Mouse (Mus musculus) limb, embryonic 11.5 days (tissue): ENCODE measurements around the gene Efna3. TPM values are rescaled to one million over a fixed set of nuclear protein-coding genes. Genes with fewer than 3 reads are reported as not detected.

Source experiments
- ATAC-seq: fragments of 200-750 bp; cut with Nextera tagmentation; 2 replicates; pipeline ENCODE4 v1.8.0; 2017; ENCODE audit warnings: low read depth; ENCODE audit not compliant: insufficient number of reproducible peaks, low FRiP score, low TSS enrichment
- DNase-seq: peaks from one replicate; pipeline ENCODE4 v3.0.0-alpha.2; 2015; ENCODE audit warnings: low spot score
- H3K27ac ChIP-seq: fragments of 300-500 bp; sonication (generic); replicated peaks from 2 replicates; pipeline ENCODE4 v1.5.1; 2014; ENCODE audit warnings: low read depth, mild to moderate bottlenecking, low read length
- H3K27me3 ChIP-seq: fragments of 300-500 bp; sonication (generic); 2 replicates; pipeline ENCODE4 v1.6.1; 2014; ENCODE audit warnings: mild to moderate bottlenecking, low read length, mixed read lengths; ENCODE audit not compliant: control insufficient read depth, insufficient read depth
- H3K36me3 ChIP-seq: fragments of 300-500 bp; sonication (generic); 2 replicates; pipeline ENCODE4 v1.6.1; 2014; ENCODE audit warnings: mild to moderate bottlenecking, low read length, moderate library complexity, mixed read lengths; ENCODE audit not compliant: control insufficient read depth, insufficient read depth
- H3K4me1 ChIP-seq: fragments of 300-500 bp; sonication (generic); 2 replicates; pipeline ENCODE4 v1.6.1; 2014; ENCODE audit warnings: low read length, mixed read lengths; ENCODE audit not compliant: control insufficient read depth, insufficient read depth
- H3K4me2 ChIP-seq: fragments of 300-500 bp; sonication (generic); 2 replicates; pipeline ENCODE4 v1.6.1; 2014; ENCODE audit warnings: low read depth, mild to moderate bottlenecking, moderate library complexity; ENCODE audit not compliant: severe bottlenecking
- H3K4me3 ChIP-seq: fragments of 300-500 bp; sonication (generic); 2 replicates; pipeline ENCODE4 v1.5.1; 2014; ENCODE audit warnings: low read depth, low read length
- H3K9ac ChIP-seq: fragments of 300-500 bp; sonication (generic); 2 replicates; pipeline ENCODE4 v1.6.1; 2014; ENCODE audit warnings: mild to moderate bottlenecking, low read length
- H3K9me3 ChIP-seq: fragments of 300-500 bp; sonication (generic); 2 replicates; pipeline ENCODE4 v1.6.1; 2016; ENCODE audit warnings: low read length; ENCODE audit not compliant: control insufficient read depth
- WGBS: fragments of 180-500 bp; shearing (Covaris S2); extraction: QIAGEN DNeasy Blood & Tissue Kit; methylation state at CpG from one replicate; pipeline ENCODE4 v1.1.7; 2014; 5-methylcytosine and 5-hydroxymethylcytosine counted together
- polyA plus RNA-seq: library from polyadenylated mRNA; unstranded; fragments of >200 nt; fragmentation: Nextera tagmentation; extraction: Ambion mirVana; gene quantifications from 2 replicates; pipeline ENCODE4 v1.2.1, GENCODE M21; 2014

Gene Efna3
- polyA plus RNA-seq, 1 experiment from 2014 or later: 19.3 TPM

GRCm38 (mm10) chr3:89276061-89276460, 46.7 kb downstream of the Efna3 start:
- H3K36me3 ChIP-seq: no peaks in the 10 kb centered on the region
- no peaks in the 10 kb centered on the region for H3K9me3 ChIP-seq
- H3K4me1 ChIP-seq: peaks cover 37% of the 10 kb centered on the region
- ATAC-seq: no peak
- DNase-seq: no peak
- H3K9ac ChIP-seq: no peak overlapping the region
- H3K27me3 ChIP-seq: 0 out of 2 replicates have a peak, but pooled peaks cover 6% of the 10 kb centered on the region
- WGBS: 95% methylated on average over 13 of the region's 13 CpGs
- H3K27ac ChIP-seq: no peak overlapping the region
- no peak overlapping the region for H3K4me3 ChIP-seq
- H3K4me2 ChIP-seq: no peak overlapping the region

DNA sequence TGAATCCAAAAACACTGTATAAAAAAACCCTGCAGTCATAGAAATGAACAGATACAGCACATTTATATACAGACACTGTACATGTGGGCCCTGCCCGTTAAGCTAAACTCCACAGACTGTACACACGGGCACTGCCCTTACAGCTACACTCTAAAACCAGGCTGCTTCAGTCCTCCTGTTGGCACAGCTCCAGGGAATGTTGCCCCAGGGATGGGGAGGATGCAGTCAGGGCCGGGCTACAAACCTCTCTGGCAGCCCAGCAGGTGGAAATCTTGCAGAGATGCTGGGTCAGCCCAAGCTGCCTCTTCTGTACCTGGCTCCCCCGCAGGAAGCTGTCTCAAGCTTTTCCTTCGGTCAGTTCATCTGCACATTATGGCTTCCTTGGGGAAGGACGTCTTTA, 51.0 kb downstream of the Efna3 start:
- no peak overlapping the region for H3K27ac ChIP-seq
- WGBS: 80% methylated on average over 6 of the region's 6 CpGs
- peaks cover 19% of the 10 kb centered on the region for H3K4me1 ChIP-seq
- no peak overlapping the region for H3K4me3 ChIP-seq
- no peaks in the 10 kb centered on the region for H3K9me3 ChIP-seq
- no peak for DNase-seq
- no peaks in the 10 kb centered on the region for H3K27me3 ChIP-seq
- H3K4me2 ChIP-seq: no peak overlapping the region
- no peaks in the 10 kb centered on the region for H3K36me3 ChIP-seq
- no peak for ATAC-seq
- H3K9ac ChIP-seq: no peak overlapping the region

GRCm38 (mm10) chr3:89270891-89271290, 51.9 kb downstream of the Efna3 start:
- WGBS: 79% methylated on average over 6 of the region's 6 CpGs
- DNase-seq: no peak

GRCm38 (mm10) chr3:89270051-89270755, 52.6 kb downstream of the Efna3 start, which contains the start of gene Slc50a1:
Gene Slc50a1, minus strand, starts transcription at chr3:89270570.
- H3K9ac ChIP-seq: peak within 1 kb of the TSS; percentile 78
- H3K9me3 ChIP-seq: no peaks in the 10 kb centered on the region
- ATAC-seq: no peak
- H3K4me2 ChIP-seq: peak within 1 kb of the TSS; percentile 77
- no peaks in the 10 kb centered on the region for H3K36me3 ChIP-seq
- H3K27me3 ChIP-seq: no peaks in the 10 kb centered on the region
- DNase-seq: peak; percentile 80
- H3K27ac ChIP-seq: peak within 1 kb of the TSS; percentile 66
- H3K4me3 ChIP-seq: peak within 1 kb of the TSS; percentile 42
- whole genome bisulfite sequencing: 6% methylated on average over 39 of the region's 39 CpGs
- peaks cover 15% of the 10 kb centered on the region for H3K4me1 ChIP-seq

More at GRCm38 (mm10) chr3:89270891-89271290, 51.9 kb downstream of the Efna3 start:
- peak overlapping the region; percentile 78 for H3K9ac ChIP-seq
- H3K4me2 ChIP-seq: peak overlapping the region; percentile 77; the same call in 1 of the 2 replicates
- no peak for ATAC-seq
- H3K4me1 ChIP-seq: peaks cover 15% of the 10 kb centered on the region
- H3K9me3 ChIP-seq: no peaks in the 10 kb centered on the region
- H3K36me3 ChIP-seq: no peaks in the 10 kb centered on the region
- H3K27ac ChIP-seq: peak overlapping the region; percentile 66; the same call in 1 of the 2 replicates
- H3K27me3 ChIP-seq: no peaks in the 10 kb centered on the region
- H3K4me3 ChIP-seq: peak overlapping the region; percentile 42

GRCm38 (mm10) chr3:89268916-89269315, 53.8 kb downstream of the Efna3 start:
- H3K27ac ChIP-seq: no peak overlapping the region
- no peak overlapping the region for H3K4me2 ChIP-seq
- no peaks in the 10 kb centered on the region for H3K36me3 ChIP-seq
- H3K4me3 ChIP-seq: no peak overlapping the region
- DNase-seq (no peak), ATAC-seq (no peak)
- H3K27me3 ChIP-seq: no peaks in the 10 kb centered on the region
- peaks cover 15% of the 10 kb centered on the region for H3K4me1 ChIP-seq
- no peaks in the 10 kb centered on the region for H3K9me3 ChIP-seq
- 49% methylated on average over 8 of the region's 8 CpGs for WGBS
- H3K9ac ChIP-seq: no peak overlapping the region

- Histone ChIP-seq H3K27me3 (no peaks in the 10 kb centered on the region), H3K4me3 (peak overlapping the region; percentile 55), H3K9me3 (no peaks in the 10 kb centered on the region), H3K4me2 (peak overlapping the region; percentile 95), H3K9ac (peak overlapping the region; percentile 83), H3K36me3 (no peaks in the 10 kb centered on the region), H3K27ac (no peak overlapping the region; the same call in 1 of the 2 replicates), H3K4me1 (peaks cover 15% of the 10 kb centered on the region)
- DNase-seq (peak; percentile 87), ATAC-seq (peak; percentile 66)
- under 1% methylated on average over 20 of the region's 20 CpGs for WGBS
Measured at GRCm38 (mm10) chr3:89266439-89266893, 56.3 kb downstream of the Efna3 start.

Other genes with a start within 250 kb of the Efna3 start
- gene Rusc1, start 229.7 kb downstream of the Efna3 start, polyA plus RNA-seq: 13.8 TPM in 2 replicates
- not detected in 2 replicates for gene Gm43738, start 221.9 kb downstream of the Efna3 start, polyA plus RNA-seq
- gene Fdps, start 221.0 kb downstream of the Efna3 start, polyA plus RNA-seq: 315 and 326 TPM in 2 replicates
- 1.2 and 1.6 TPM in 2 replicates for gene Pklr, start 186.8 kb downstream of the Efna3 start, polyA plus RNA-seq
- gene Hcn3, start 162.8 kb downstream of the Efna3 start, polyA plus RNA-seq: 1.0 and 1.1 TPM in 2 replicates
- gene Clk2, start 158.2 kb downstream of the Efna3 start, polyA plus RNA-seq: 34.8 and 35.2 TPM in 2 replicates
- 107 and 110 TPM in 2 replicates for gene Scamp3, start 145.5 kb downstream of the Efna3 start, polyA plus RNA-seq
- 24.0 and 27.1 TPM in 2 replicates for gene Fam189b, start 139.8 kb downstream of the Efna3 start, polyA plus RNA-seq
- 30.7 and 33.1 TPM in 2 replicates for gene Gba, start 120.0 kb downstream of the Efna3 start, polyA plus RNA-seq
- 21.0 and 21.6 TPM in 2 replicates for gene Thbs3, start 107.8 kb downstream of the Efna3 start, polyA plus RNA-seq
- 213 and 231 TPM in 2 replicates for gene Mtx1, start 95.9 kb downstream of the Efna3 start, polyA plus RNA-seq
- 0.68 TPM in 1 of 2 replicates, not detected in the other for gene Muc1, start 93.9 kb downstream of the Efna3 start, polyA plus RNA-seq
- 272 and 295 TPM in 2 replicates for gene Krtcap2, start 77.0 kb downstream of the Efna3 start, polyA plus RNA-seq
- 4.0 and 5.5 TPM in 2 replicates for gene Trim46, start 76.7 kb downstream of the Efna3 start, polyA plus RNA-seq
- gene Dpm3, start 63.6 kb downstream of the Efna3 start, polyA plus RNA-seq: 93.3 and 106 TPM in 2 replicates
- gene Slc50a1, start 52.4 kb downstream of the Efna3 start, polyA plus RNA-seq: 46.4 and 47.2 TPM in 2 replicates
- 42.4 and 47.7 TPM in 2 replicates for gene Efna1, start 41.8 kb downstream of the Efna3 start, polyA plus RNA-seq
- gene Efna4, start 15.1 kb upstream of the Efna3 start, polyA plus RNA-seq: 46.9 and 48.9 TPM in 2 replicates
- gene Adam15, start 27.0 kb upstream of the Efna3 start, polyA plus RNA-seq: 17.8 and 21.0 TPM in 2 replicates
- gene Dcst2, start 39.0 kb upstream of the Efna3 start, polyA plus RNA-seq: 0.23 and 0.28 TPM in 2 replicates
- gene Dcst1, start 42.3 kb upstream of the Efna3 start, polyA plus RNA-seq: 0.37 and 0.44 TPM in 2 replicates
- gene Zbtb7b, start 71.8 kb upstream of the Efna3 start, polyA plus RNA-seq: 0.41 and 0.45 TPM in 2 replicates
- gene Lenep, start 79.8 kb upstream of the Efna3 start, polyA plus RNA-seq: 0.61 TPM in 1 of 2 replicates, not detected in the other
- 19.0 and 21.9 TPM in 2 replicates for gene Flad1, start 88.9 kb upstream of the Efna3 start, polyA plus RNA-seq
- 774 and 797 TPM in 2 replicates for gene Cks1b, start 95.4 kb upstream of the Efna3 start, polyA plus RNA-seq
- gene Shc1, start 95.5 kb upstream of the Efna3 start, polyA plus RNA-seq: 55.7 and 64.5 TPM in 2 replicates
- 64.3 and 65.5 TPM in 2 replicates for gene Pygo2, start 107.2 kb upstream of the Efna3 start, polyA plus RNA-seq
- gene Pbxip1, start 113.7 kb upstream of the Efna3 start, polyA plus RNA-seq: 10.3 and 11.5 TPM in 2 replicates
- 58.6 and 64.0 TPM in 2 replicates for gene Pmvk, start 131.6 kb upstream of the Efna3 start, polyA plus RNA-seq
- gene Kcnn3, start 197.2 kb upstream of the Efna3 start, polyA plus RNA-seq: 1.0 and 1.1 TPM in 2 replicates